Mouse (Mus musculus) C2C12 (cell line): ENCODE measurements around the gene Olfr1412. TPM values are rescaled to one million over a fixed set of nuclear protein-coding genes. Genes with fewer than 3 reads are reported as not detected.

Source experiments
- H3K27me3 ChIP-seq: one replicate; pipeline ENCODE4 v1.6.1; 2011; ENCODE audit not compliant: control insufficient read depth, insufficient read depth, insufficient read length
- H3K36me3 ChIP-seq: one replicate; pipeline ENCODE4 v1.6.1; 2011; ENCODE audit not compliant: control insufficient read depth, insufficient read depth
- H3K4me3 ChIP-seq: one replicate; pipeline ENCODE4 v1.5.1; 2011; ENCODE audit warnings: mild to moderate bottlenecking, control low read depth; ENCODE audit not compliant: poor library complexity, insufficient read depth, severe bottlenecking
- H3K79me2 ChIP-seq: one replicate; pipeline ENCODE4 v1.6.1; 2011; ENCODE audit not compliant: control insufficient read depth, insufficient read depth
- H3K79me3 ChIP-seq: one replicate; pipeline ENCODE4 v1.6.1; 2011; ENCODE audit warnings: low read depth, control low read depth
- H3ac ChIP-seq: one replicate; pipeline ENCODE3; 2011; ENCODE audit warnings: low read depth; ENCODE audit not compliant: control insufficient read depth, insufficient read length
- CEBPB ChIP-seq: IDR thresholded peaks from one replicate; pipeline ENCODE4 v1.6.1; 2011; ENCODE audit warnings: low read depth, mild to moderate bottlenecking, control low read depth, moderate library complexity
- CTCF ChIP-seq: IDR thresholded peaks from one replicate; pipeline ENCODE4 v1.5.1; 2011; ENCODE audit not compliant: control insufficient read depth, insufficient read depth, insufficient read length
- FOSL1 ChIP-seq: IDR thresholded peaks from one replicate; pipeline ENCODE4 v1.8.0; 2011; ENCODE audit warnings: mild to moderate bottlenecking, low read length; ENCODE audit not compliant: poor library complexity, insufficient read depth, severe bottlenecking
- MAX ChIP-seq: IDR thresholded peaks from one replicate; pipeline ENCODE4 v1.6.1; 2011; ENCODE audit warnings: mild to moderate bottlenecking, control low read depth
- MYOD1 ChIP-seq: IDR thresholded peaks from one replicate; pipeline ENCODE4 v1.6.1; 2011; ENCODE audit warnings: low read depth; ENCODE audit not compliant: control insufficient read depth, insufficient read length
- MYOG ChIP-seq: IDR thresholded peaks from one replicate; pipeline ENCODE4 v1.6.1; 2011; ENCODE audit not compliant: control insufficient read depth, insufficient read length; ENCODE audit errors: extremely low read depth
- USF1 ChIP-seq: IDR thresholded peaks from one replicate; pipeline ENCODE4 v1.6.1; 2011; ENCODE audit warnings: low read depth, mild to moderate bottlenecking, control low read depth, moderate library complexity
- polyA plus RNA-seq: library from polyadenylated mRNA; unstranded; fragments of >200 nt; fragmentation: generic; extraction: Trizol; gene quantifications from one replicate; pipeline ENCODE4 v1.2.1, GENCODE M21; 2012; ENCODE audit warnings: missing spikeins

Gene Olfr1412
- polyA plus RNA-seq, 1 experiment, result not detected

DNA sequence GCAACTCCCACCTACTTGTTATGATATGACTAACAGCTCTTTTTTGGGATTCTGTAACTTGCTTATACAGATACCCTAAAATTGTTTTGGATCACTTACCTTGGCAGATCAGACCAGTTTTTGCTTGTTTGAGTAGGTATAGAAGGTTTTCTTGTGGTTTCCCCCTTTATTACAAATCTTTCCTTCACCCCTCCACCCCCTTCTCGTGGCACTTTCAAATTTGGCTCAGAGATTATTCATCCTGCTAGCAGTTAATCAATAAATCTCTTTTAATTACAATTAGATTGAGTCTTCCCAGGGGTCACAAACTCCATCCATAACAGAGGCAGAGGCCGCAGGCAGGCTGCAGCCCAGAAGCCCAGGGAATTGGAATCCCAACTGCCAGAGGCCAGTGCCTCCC, 31.9 kb downstream of the Olfr1412 start, which contains the start of gene Olfr12:
Gene Olfr12 (plus strand): TSS at position 301 of the 400 bp plus-strand sequence.
- Histone ChIP-seq H3K79me2 (no peaks in the 10 kb centered on the region), H3K4me3 (no peak within 1 kb of the TSS), H3K36me3 (no peaks in the 10 kb centered on the region), H3ac (no peak within 1 kb of the TSS), H3K79me3 (no peaks in the 10 kb centered on the region), H3K27me3 (no peaks in the 10 kb centered on the region)
- TF ChIP-seq MAX (no peak), CTCF (no peak), MYOG (no peak), MYOD1 (no peak), USF1 (no peak), FOSL1 (no peak), CEBPB (no peak)

DNA sequence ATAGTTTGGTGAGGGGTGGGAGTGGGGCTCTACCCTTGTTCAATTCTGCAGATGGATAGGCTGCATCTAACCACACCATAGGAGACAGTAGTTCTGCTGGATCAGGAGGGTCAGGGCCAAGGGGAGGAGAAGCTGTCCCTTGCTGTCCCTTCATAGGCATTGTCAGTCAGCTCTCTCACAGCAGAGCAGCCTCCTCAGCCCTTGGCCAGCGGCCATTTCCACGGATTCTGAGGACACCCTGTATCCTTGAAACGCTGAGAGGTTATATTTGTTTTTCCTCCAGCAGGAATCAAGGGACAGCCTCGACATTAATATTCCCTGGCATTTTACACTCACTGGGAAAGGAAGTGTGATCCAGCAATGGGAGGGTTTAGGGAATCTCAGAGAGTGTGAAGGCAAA, 32.8 kb downstream of the Olfr1412 start:
- no peak overlapping the region for H3ac ChIP-seq
- no peaks in the 10 kb centered on the region for H3K27me3 ChIP-seq
- no peaks in the 10 kb centered on the region for H3K36me3 ChIP-seq
- H3K79me3 ChIP-seq, result no peaks in the 10 kb centered on the region
- no peak overlapping the region for H3K4me3 ChIP-seq
- H3K79me2 ChIP-seq, result no peaks in the 10 kb centered on the region
- TF ChIP-seq CEBPB (no peak), MYOG (no peak), USF1 (no peak), CTCF (no peak), MYOD1 (no peak), MAX (no peak), FOSL1 (no peak)

DNA sequence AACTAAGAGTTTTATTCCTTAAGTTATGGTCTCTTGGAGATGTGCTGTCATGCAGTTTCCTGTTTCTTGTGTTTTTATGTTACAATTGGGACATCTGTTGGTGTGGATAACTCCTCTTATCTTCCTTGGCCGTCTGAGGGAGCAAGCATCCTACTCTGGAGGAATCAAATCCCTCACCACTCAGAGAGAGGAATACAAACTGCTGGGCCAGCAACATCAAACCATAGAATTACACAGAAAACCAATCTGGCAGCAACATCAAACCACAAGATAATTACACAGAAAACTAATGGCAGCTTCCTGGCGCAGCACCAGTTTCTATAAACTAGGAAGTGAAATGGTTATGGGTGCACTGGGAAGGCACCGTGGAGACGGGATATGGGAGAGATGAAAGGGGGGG, 42.6 kb downstream of the Olfr1412 start:
- no peaks in the 10 kb centered on the region for H3K79me2 ChIP-seq
- H3K36me3 ChIP-seq, result no peaks in the 10 kb centered on the region
- no peaks in the 10 kb centered on the region for H3K79me3 ChIP-seq
- H3ac ChIP-seq, result no peak overlapping the region
- no peaks in the 10 kb centered on the region for H3K27me3 ChIP-seq
- no peak overlapping the region for H3K4me3 ChIP-seq
- no peak for TF ChIP-seq CTCF
- TF ChIP-seq MYOG, result no peak
- TF ChIP-seq CEBPB, result no peak
- TF ChIP-seq MYOD1, result no peak
- TF ChIP-seq USF1, result no peak
- TF ChIP-seq MAX, result no peak
- no peak for TF ChIP-seq FOSL1

DNA sequence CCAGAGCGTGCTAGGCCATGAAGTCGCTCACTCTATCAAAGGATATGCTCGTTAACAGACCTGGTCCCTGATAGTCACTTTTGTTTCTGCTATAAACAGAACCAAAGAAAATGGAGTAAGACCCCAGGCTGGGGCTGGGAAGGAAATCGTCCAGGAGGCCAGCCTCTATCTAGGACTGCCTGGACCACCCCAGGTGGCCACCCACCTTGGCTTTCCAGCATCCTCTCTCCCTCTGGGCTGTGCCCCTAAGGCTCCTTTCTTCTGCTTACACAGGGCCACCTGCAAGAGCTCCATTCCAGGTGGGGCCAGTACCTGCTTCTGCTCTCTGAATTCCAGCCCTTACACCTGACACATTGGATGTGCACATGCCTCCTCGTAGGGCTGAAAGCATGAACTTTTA, 46.6 kb downstream of the Olfr1412 start:
- Histone ChIP-seq H3K79me3 (no peaks in the 10 kb centered on the region), H3ac (no peak overlapping the region), H3K79me2 (no peaks in the 10 kb centered on the region), H3K36me3 (peaks cover 7% of the 10 kb centered on the region), H3K4me3 (no peak overlapping the region), H3K27me3 (no peaks in the 10 kb centered on the region)
- TF ChIP-seq MAX (no peak), FOSL1 (no peak)

DNA sequence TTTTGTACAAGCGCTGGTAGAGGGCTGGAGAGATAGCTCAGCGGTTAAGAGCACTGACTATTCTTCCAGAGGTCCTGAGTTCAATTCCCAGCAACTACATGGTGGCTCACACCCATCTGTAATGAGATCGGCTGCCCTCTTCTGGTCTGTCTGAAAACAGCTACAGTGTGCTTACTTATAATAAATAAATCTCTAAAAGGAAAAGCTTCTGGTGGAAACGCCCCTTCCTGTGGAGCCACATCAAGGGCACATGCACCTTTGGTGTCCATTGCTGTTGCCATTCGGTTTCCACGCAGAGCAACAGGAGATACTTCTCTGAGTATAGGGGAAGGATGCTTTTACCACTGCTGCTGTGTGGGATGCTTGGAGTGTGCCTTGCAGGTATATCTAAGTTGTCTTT, 47.4 kb downstream of the Olfr1412 start:
- H3K79me2 ChIP-seq, result no peaks in the 10 kb centered on the region
- H3ac ChIP-seq, result no peak overlapping the region
- H3K36me3 ChIP-seq, result peaks cover 8% of the 10 kb centered on the region
- H3K27me3 ChIP-seq, result no peaks in the 10 kb centered on the region
- H3K4me3 ChIP-seq, result no peak overlapping the region
- H3K79me3 ChIP-seq, result no peaks in the 10 kb centered on the region
- TF ChIP-seq MYOG, result no peak
- no peak for TF ChIP-seq MAX
- TF ChIP-seq MYOD1, result no peak
- no peak for TF ChIP-seq CEBPB
- TF ChIP-seq USF1, result no peak
- TF ChIP-seq FOSL1, result no peak

DNA sequence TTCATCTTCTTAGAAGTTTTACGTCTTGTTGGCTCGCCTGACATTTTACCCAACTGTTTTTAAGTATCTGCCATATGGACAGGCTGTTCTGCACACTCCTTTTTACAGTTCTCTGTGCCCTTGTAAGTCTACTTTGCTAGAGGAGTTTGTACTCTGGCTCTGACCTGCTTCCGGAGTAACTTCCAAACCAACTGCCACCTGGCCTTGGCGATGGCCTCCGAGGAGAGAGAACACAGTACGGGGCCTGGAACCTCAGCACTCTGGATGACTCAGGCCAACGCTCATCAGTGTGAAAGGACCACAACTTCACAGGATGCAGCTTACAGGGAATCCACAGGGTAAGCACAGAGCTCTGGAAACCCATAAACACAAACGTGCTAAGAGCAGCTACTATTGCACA, 48.1 kb downstream of the Olfr1412 start:
- Histone ChIP-seq H3K79me2 (peaks cover 7% of the 10 kb centered on the region), H3K27me3 (no peaks in the 10 kb centered on the region), H3K4me3 (no peak overlapping the region), H3ac (no peak overlapping the region), H3K36me3 (peaks cover 10% of the 10 kb centered on the region), H3K79me3 (no peaks in the 10 kb centered on the region)
- TF ChIP-seq MYOD1 (no peak), CEBPB (no peak), MYOG (no peak), FOSL1 (no peak), MAX (no peak), USF1 (no peak), CTCF (no peak)
